Mouse (Mus musculus) heart, adult 2 months (tissue): ENCODE data around the gene Liph.

Source experiments
- CTCF ChIP-seq: fragments of 200-600 bp; IDR thresholded peaks from 2 replicates; pipeline ENCODE4 v1.8.1; 2022; ENCODE audit warnings: antibody characterized with exemption, mild to moderate bottlenecking, moderate library complexity
- EP300 ChIP-seq: fragments of 200-500 bp; IDR thresholded peaks from 2 replicates; pipeline ENCODE4 v1.6.1; 2011; ENCODE audit warnings: low read depth, low read length, control low read depth; ENCODE audit not compliant: insufficient read depth
- POLR2A ChIP-seq: fragments of 200-500 bp; IDR thresholded peaks from 2 replicates; pipeline ENCODE4 v1.6.1; 2011; ENCODE audit warnings: mild to moderate bottlenecking, low read depth, low read length, control low read depth; ENCODE audit not compliant: insufficient read depth

DNA sequence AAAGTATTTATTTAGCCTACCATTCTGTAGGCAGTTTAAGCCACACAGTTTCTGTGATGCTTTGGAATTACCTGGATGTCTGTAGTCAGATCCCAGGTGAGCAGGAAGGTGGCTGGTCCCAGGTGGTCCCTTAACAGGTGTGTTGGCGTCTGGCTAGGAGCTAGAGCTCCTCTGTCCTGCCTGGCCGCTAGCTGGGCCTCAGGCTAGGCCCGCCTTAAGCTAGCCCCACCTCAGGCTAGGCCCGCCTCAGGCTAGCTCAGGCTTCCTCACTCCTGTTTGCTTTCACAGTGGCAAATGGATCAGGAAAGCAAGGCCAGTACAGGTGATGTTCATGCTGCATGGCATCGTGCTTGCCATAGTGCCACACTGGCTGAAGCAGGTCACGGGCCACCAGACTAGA lies 88.6 kb downstream of the Liph start:
- TF ChIP-seq EP300 = no peak
- TF ChIP-seq CTCF = no peak
- TF ChIP-seq POLR2A = no peak
